Mouse (Mus musculus) heart, adult 2 months (tissue): ENCODE measurements around the gene Mtfr1l.

Experiments used
- CTCF ChIP-seq: fragments of 200-600 bp; IDR thresholded peaks from 2 replicates; pipeline ENCODE4 v1.8.1; 2022; ENCODE audit warnings: antibody characterized with exemption, mild to moderate bottlenecking, moderate library complexity
- POLR2A ChIP-seq: fragments of 200-500 bp; IDR thresholded peaks from 2 replicates; pipeline ENCODE4 v1.6.1; 2011; ENCODE audit warnings: mild to moderate bottlenecking, low read depth, low read length, control low read depth; ENCODE audit not compliant: insufficient read depth

- TF ChIP-seq POLR2A (no peak), CTCF (no peak)
Observed at GRCm38 (mm10) chr4:134572449-134573300, 37.5 kb upstream of the Mtfr1l start.
